Mouse (Mus musculus) frontal cortex, adult 2 months (tissue): ENCODE measurements around the gene Rftn1. TPM values are rescaled to one million over a fixed set of nuclear protein-coding genes. Genes with fewer than 3 reads are reported as not detected.

ENCODE experiments used
- DNase-seq, 2 experiments: peaks; one replicate each; pipeline ENCODE4 v3.0.0; 2022; ENCODE audit warnings: low spot score in 1 of 2; ENCODE audit errors: extremely low spot score in 1 of 2
- polyA plus RNA-seq: library from polyadenylated mRNA; depleted of rRNA; stranded (reverse); fragments of >200 nt; gene quantifications from 2 replicates; pipeline ENCODE4 v1.2.3, GENCODE M21; 2012

Gene Rftn1
- polyA plus RNA-seq, 1 experiment = 10.7 TPM

DNA sequence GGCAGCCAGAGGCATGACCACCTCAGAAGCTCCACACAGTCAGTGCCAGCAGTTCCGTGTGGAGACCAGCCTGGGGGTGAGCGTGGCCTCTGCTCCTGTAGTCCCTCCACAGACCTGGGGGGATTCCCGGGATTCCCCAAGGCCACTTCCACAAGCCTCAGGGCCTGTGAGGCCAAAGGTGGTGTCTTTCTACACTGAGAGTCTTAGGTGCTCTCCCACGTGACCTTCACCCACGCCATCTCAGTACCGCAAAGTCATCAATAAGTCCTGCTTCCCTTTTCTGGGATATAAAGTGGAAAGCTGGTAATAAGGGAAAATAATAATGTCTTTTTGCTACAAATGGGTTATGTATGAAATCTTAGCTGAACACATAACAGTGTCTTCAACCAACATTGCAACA lies 92.2 kb downstream of the Rftn1 start:
- no peak for DNase-seq

DNA sequence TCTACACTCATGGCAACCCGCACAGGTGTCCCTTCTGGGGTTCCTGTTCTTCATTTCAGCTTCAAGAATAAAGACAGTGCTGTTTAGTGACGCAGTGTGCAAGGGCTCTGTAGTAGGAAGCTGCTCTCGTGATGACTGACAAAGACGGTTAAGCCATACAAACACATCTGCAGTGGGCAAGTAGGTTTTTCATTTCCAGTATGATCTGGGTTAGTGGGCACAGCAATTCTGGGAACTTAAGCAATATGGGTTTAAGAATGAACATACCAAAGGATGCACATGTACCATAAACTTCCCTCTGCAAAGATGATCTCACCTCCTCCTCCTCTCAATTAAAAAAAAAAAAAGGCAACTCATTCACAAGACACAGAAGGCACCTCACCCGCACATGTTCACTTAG lies 92.6 kb downstream of the Rftn1 start:
- DNase-seq = peak in 1 of 2 experiments; percentile 10

DNA sequence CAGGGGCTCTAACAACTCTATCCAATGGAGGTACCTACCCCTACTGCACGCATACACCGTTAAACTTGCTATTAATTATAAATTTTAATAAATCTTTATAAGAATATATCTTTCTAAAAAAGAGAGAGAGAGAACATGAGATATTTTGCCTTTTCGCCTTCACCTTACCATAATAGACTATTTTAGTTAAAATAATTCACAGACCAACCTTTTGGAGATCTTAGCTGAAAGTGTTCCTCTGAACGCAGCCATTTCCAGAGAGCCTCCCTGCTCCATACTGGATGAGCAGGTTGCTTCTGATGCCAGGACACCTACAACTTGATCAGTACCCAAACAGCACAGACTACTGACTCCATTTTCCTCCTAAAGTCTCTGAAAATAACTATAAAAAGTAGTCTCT lies 94.2 kb downstream of the Rftn1 start:
- no peak for DNase-seq

GRCm38 (mm10) chr17:50094596-50094995 lies 95.9 kb downstream of the Rftn1 start:
- DNase-seq = no peak

DNA sequence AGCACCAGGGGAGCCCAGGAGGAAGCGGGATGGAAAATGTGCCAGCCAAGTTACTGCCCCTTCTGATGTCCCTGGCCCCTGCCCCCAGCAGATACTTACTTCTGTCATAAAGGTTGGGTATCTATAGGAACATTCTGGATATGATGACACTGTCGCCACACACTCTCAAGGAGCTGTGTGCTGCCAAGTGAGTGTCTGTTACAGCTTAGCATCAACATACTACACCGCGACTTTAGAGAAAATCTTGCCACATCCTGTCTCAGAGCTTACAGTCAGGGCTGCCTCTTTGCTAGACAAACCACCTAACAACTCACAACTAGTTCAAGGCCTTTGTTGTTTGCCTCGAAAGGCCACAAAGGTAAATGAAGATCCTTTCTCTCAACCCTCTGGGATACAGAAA lies 96.4 kb downstream of the Rftn1 start:
- no peak for DNase-seq

DNA sequence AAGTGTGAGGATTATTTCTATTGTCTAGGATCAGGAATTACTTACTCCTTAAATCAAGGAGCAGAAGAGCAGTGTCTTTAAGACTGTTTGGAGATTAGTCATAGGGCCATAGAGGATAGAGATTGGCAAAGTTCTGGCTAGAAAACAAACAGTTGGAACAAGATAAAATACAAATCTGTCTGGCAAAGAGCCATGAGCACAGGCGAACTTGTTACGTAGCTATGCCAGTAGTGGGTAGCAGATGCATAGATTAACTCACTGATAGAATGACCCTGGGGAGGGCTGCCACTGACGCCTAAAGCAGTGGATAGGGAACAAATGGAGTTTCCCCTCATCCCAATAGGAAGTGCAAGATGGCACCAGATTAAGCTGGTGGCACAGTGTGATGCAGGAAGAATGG lies 97.1 kb downstream of the Rftn1 start:
- no peak for DNase-seq

- DNase-seq = no peak
Observed at GRCm38 (mm10) chr17:50092848-50093247, 97.6 kb downstream of the Rftn1 start.

- DNase-seq = no peak
Observed at GRCm38 (mm10) chr17:50091829-50092228, 98.6 kb downstream of the Rftn1 start.

DNA sequence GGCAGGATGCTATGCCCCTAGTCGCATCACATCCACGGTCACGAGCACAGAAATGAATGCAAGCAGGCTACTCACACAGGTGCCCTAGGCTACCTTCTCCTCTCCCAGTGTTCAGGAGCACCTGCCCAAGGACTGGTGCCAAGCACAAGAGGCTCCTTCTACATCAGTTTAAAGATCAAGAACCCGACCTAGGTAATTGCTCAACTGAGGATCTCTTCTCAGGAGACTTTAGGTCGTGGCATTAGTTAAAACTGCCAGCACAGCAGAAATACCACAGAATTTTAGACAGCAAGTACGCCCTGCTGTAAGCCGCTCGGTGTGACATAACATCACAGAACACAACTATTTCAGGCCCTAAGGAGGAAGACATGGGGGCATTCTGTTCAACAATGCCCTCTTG lies 100.7 kb downstream of the Rftn1 start:
- DNase-seq = no peak

GRCm38 (mm10) chr17:50088054-50088453 lies 102.4 kb downstream of the Rftn1 start:
- no peak for DNase-seq

DNA sequence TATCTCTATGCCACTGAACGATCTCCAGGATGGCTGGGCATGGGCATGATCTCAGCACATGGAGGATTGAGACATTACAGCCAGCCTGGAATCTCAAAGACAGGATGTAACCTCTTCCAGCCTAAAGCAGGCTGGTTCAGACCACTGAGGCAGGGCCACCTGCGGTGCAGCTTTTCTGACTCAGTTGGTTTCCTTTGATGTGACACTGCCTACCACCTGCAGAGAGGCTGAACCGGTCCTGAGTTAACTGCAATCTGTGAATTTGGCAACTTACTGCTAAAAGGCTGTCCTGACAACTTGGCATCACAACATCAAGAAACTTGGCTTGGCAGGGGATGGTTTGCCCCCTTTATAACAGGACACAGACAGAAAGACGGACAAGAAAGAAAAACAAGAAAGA lies 103.6 kb downstream of the Rftn1 start:
- DNase-seq = no peak

DNA sequence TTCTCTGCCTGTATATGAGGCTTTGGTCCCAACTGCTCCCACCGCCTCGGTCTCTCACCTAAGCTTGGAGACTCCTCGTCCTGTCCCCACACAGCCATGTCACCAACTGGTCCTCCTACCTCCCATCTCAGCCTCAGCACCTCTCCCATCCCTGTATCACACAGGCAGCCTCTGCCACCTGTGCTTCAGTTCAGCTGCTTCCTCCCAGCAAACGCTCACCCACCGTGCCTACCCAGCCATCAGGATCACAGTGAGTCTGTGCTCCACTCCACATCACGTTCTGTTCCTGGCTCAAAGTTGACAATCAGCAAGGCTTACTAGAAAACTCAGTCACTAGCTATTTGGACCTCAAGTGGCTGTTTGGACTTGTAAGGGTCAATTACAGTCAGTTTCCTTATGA lies 105.8 kb downstream of the Rftn1 start:
- no peak for DNase-seq

- DNase-seq = no peak
Observed at GRCm38 (mm10) chr17:50083937-50084336, 106.5 kb downstream of the Rftn1 start.

DNA sequence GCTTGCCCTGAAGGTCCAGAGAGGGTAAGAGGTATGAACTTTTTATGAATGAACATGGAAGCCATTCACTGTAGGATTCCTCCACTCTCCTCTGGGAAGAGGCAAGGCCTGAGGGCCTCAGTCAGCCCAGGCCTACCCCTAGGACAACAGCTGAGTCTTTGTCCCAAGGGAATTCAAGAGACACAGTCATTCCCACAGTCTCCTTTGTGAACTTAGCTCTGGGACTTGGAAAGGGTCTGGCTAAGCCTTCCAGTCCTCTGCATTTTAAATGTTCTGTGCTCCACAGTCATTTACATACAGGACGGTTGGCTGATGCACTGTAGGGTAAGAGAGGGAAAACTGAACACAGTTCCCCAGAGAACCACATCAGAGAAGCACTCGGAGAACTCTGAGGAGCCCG lies 107.5 kb downstream of the Rftn1 start:
- DNase-seq = no peak

- DNase-seq = no peak
Observed at GRCm38 (mm10) chr17:50081647-50082046, 108.8 kb downstream of the Rftn1 start.

GRCm38 (mm10) chr17:50080991-50081390 lies 109.5 kb downstream of the Rftn1 start:
- DNase-seq = no peak

DNA sequence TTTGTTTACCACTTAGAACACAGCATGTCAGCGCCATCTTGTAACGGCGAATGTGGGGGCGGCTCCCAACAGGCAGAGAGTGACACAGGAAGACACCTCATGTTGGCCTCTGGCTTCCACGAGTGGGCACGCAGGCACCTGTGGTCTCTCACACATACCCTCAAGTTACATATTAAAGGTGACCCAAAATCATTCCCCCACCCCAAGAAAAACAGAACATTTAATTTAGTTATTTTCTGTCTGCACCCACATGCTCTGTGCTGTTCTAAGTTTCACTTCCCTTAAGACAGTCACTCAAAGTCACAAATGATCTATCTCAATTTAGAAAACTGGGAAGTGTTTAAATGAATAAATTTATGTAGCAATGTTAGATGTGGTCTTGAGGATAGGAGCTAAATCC lies 111.7 kb downstream of the Rftn1 start:
- no peak for DNase-seq

DNA sequence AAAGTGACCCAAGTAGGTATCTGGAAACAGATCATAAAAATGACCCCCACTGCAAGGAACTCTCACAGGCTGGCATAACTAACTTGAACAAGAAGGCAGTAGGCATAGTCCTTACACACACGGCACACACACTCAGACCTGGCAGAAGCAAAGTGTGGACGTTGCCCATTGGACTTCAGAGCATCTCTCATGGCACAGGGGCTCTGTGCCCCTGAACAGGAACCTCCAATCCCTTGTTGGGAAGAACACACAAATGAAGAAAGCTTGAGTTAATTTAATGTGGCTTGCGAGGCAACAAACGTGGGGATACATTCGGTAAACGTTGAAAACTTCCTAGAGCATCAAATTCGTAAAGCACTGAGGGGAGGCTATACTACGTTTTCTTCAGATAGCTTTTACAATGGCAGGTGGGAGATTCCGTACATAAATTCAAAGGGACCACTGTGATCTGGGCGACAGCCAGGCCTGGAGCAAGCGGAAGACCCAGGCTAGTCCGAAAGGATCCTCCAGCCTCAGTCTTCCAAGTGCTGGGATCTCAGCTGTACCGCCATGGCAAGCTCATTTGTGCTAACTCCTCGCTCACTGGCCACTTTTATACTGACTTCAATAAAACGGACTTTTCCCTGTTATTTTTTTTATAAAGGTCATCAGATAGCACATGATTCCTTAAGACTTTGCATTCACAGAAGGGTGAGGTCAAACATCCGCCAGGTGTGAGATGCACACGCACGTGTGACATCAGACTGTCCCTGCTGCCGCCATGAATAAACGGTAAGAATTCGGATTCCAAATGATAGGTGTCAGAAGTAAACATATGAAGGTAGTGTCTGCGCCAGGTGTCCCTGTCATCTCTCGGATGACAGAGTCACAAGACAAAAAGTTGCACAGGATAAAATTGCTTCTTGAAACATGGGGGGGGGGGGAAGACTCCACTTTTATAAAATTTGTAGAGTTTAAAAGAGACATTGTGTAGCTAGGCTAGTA lies 117.2 kb downstream of the Rftn1 start:
- no peak for DNase-seq

- no peak for DNase-seq
Observed at GRCm38 (mm10) chr17:50071602-50071988, 118.9 kb downstream of the Rftn1 start.

DNA sequence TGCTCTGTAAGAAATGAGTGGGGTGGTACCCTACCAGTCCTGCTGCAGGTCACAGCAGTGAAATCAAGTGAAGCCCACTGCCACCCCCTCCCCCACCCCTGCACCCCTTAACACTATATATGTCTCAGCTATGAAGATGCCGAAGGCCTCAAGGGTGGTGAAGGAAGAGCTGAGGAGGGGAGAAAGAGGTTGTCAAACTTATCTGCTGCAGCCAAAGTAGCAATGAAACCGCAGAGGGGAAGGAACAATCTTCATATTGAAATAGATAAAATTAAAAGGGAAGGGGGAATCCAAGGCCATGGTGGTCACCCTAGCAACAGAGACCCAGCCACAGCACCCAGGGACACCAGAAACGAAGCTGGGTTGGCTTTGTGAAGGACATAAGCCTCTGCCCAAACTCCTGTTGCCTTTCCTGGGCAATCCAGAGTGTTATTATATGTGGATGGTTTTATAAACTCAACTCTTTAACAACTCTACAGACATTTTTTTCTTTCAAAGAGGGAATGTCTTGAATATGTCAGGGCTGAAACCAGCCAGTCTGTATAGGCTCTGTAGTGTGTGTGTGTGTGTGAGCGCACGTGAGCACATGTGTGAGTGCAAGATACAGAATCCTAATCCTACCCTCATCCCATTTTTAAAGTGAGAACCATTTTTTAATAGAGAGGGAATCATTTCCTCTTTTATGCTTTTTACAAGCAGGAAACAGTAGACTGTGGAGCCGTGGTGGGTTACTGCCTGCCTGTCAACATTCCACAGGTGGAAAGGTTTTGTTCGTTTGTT lies 119.5 kb downstream of the Rftn1 start:
- no peak for DNase-seq

GRCm38 (mm10) chr17:50069897-50070636 lies 120.4 kb downstream of the Rftn1 start:
- peak; percentile 73 to 80 for DNase-seq
